Mouse (Mus musculus) myocyte (in vitro differentiated cells): ENCODE measurements around the gene Arhgef3.

Source experiments
- MAX ChIP-seq: IDR thresholded peaks from one replicate; pipeline ENCODE4 v1.6.1; 2011; ENCODE audit warnings: low read depth, mild to moderate bottlenecking, control low read depth
- MYOD1 ChIP-seq, 3 experiments: IDR thresholded peaks; one replicate each; pipeline ENCODE4 v1.6.1; 2011; ENCODE audit warnings: control low read depth in 2 of 3, low read depth in 2 of 3, mild to moderate bottlenecking in 2 of 3, moderate library complexity in 1 of 3; ENCODE audit not compliant: insufficient read length in 2 of 3, control insufficient read depth in 1 of 3
- MYOG ChIP-seq, 3 experiments: IDR thresholded peaks; one replicate each; pipeline ENCODE4 v1.6.1; 2011; ENCODE audit warnings: control low read depth in 2 of 3, low read depth in 2 of 3, mild to moderate bottlenecking in 2 of 3; ENCODE audit not compliant: insufficient read length in 2 of 3, control insufficient read depth in 1 of 3, insufficient read depth in 1 of 3
- POLR2A ChIP-seq: IDR thresholded peaks from one replicate; pipeline ENCODE4 v1.6.1; 2011; ENCODE audit warnings: low read depth, mild to moderate bottlenecking, control low read depth, moderate library complexity; ENCODE audit not compliant: insufficient read length
- POLR2AphosphoS2 ChIP-seq: IDR thresholded peaks from one replicate; pipeline ENCODE4 v1.6.1; 2011; ENCODE audit warnings: low read depth, control low read depth; ENCODE audit not compliant: insufficient read length
- TCF12 ChIP-seq: IDR thresholded peaks from one replicate; pipeline ENCODE4 v1.6.1; 2011; ENCODE audit warnings: mild to moderate bottlenecking, control low read depth; ENCODE audit not compliant: poor library complexity, insufficient read depth, severe bottlenecking
- USF1 ChIP-seq: IDR thresholded peaks from one replicate; pipeline ENCODE4 v1.6.1; 2011; ENCODE audit warnings: low read depth, mild to moderate bottlenecking, control low read depth, moderate library complexity

GRCm38 (mm10) chr14:27338034-27338708 lies 223.5 kb downstream of the Arhgef3 start:
- TF ChIP-seq MYOD1 (IDR thresholded peaks at IDR 0.05; ENCODE audit: control insufficient read depth in 1 of 3, insufficient read length in 2 of 3, low read depth in 2 of 3) (no peak), POLR2A (no peak), USF1 (no peak), MAX (no peak), TCF12 (no peak), POLR2AphosphoS2 (no peak), MYOG (IDR thresholded peaks at IDR 0.05; ENCODE audit: control insufficient read depth in 1 of 3, insufficient read depth in 1 of 3, insufficient read length in 2 of 3, low read depth in 2 of 3) (no peak)
